Mouse (Mus musculus) adrenal gland, postnatal 0 days (tissue): Measurements from ENCODE around the gene Adi1. TPM values are rescaled to one million over a fixed set of nuclear protein-coding genes. Genes with fewer than 3 reads are reported as not detected.

ENCODE experiments used
- microRNA-seq: library from miRNA; unstranded; fragments of <30 nt; microRNA quantifications from one replicate; pipeline ENCODE4, GENCODE M21; 2016; ENCODE audit warnings: borderline replicate concordance; ENCODE audit not compliant: insufficient number of aligned reads
- polyA plus RNA-seq: library from polyadenylated mRNA; unstranded; fragments of >200 nt; fragmentation: Nextera tagmentation; extraction: Ambion mirVana; gene quantifications from 2 replicates; pipeline ENCODE4 v1.2.1, GENCODE M21; 2015

The Adi1 gene
- 50.7 and 103 TPM in 2 replicates for polyA plus RNA-seq

DNA sequence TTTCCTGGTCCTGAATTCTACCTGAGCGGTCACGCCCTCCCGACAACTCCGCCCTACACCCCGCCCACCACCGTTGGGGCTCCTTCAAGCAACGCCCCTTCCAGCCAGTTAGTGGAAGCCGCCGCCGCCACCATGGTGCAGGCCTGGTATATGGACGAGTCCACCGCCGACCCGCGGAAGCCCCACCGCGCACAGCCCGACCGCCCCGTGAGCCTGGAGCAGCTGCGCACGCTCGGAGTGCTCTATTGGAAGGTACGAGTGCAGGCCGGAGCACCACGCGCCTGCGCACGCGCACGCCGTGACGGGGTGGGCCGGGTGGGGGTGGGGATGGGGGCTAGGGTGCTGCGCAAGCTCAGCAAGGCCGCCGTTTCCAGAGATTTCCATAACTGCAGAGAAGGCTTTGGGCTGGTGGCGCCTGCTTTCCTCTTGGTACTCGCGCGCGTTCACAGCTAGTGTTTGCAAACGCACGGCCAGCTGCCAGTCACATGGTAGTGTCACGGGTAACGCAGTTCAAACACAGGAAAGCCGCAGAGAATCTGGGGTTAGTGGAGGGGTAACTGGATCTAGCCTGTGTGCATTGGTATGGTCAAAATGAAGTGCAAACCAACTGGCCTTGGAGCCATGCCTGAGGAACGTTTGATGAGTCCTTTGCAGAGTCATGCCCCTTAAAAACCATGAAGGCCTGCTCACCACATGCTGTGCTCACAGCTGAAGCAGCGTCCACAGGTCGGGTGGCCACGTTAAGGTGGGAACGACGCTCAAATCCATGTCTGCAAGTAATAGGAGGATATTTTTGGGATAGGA is at the start of gene Adi1:
Gene Adi1, plus strand, starts transcription at position 111 of the 804 bp plus-strand sequence.

DNA sequence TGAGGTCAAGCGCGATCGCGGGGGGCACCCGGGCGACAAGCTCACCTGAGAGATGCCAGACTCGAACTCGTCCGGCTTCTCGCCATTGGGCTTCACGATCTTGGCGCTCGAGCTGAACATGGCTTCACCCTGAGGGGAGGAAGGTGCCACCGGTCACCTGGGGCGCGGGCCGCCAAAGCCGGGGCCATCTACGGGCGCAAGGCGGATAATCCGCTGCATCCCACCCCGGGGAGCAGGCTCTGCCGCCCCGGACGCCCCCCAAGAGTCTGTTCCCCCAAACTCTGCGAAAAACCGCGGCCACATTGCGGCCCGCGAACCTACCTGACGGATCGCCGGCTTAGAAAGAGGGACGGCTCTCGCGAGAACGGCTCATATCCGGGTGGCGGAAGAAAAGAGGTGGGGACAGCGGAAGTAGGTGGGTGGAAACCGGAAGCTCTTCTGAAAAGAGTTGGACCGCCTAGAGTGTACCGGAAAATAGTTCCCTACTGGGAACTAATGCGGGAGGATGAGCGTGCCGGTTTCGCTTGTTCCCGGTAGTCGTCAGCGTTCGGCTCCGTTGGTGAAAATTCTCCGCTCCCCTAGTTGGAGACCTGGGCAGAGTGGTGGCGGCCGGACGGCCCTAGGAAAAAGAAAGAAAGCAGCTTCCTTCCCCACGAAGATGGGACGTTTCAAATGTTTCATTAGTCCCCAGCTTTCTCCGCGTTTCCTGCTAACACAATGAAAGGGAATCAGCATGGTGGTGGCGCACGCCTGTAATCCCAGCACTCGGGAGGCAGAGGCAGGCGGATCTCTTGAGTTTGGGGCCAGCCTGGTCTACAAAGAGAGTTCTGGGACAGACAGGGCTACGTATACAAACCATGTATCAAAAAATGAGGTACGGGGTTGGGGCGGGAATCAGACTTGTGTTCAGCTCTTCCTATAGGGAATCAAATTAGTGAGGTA is 39.2 kb upstream of the Adi1 start, which contains the start of gene Rps7:
Gene Rps7, minus strand, starts transcription at position 419 of the 942 bp plus-strand sequence.

DNA sequence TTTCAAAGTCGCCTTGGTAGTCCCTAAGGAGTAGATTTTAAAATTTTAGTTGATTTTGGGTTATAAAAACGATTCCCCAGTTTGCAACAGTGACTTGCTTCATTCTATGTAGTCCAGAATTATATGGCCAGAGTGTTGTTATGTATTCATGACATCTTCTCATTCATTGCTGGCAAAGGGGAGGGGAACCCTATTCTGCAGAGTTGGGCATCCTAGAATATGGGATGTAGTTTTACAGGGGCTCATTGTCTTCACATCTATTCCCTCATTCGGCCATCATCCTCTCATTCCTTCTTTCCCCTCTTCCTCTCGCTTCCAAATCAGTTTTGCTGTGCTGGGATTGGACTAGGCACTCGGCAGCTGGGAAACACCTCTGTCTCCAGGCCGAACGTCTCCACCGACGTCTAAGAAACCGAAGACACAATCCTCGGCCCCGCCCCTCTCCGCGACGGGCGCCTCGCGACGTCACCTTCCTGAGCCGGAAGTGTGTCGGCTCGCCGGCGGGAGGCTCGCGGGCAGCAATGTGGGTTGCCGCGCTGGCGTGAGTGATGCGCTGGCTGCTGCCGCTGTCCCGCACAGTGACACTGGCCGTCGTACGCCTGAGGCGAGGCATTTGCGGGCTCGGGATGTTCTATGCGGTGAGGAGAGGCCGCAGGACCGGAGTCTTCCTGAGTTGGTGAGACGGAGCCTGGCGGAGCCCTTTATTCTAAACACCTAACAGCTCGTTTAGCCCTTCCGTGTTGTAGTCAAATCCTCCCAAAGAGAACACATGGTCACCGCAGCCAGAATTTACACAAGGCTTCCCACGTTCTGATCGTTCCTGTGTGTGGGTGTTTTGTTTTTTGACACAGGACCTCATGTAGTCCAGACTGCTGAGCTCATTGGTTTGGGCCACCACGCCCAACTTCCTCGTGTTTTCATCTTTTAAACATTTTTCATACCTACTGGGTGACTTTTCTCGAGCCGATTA is 25.6 kb upstream of the Adi1 start, which contains the start of gene Rnaseh1:
Gene Rnaseh1, plus strand, starts transcription at position 462 of the 970 bp plus-strand sequence.

Small RNA genes within 50 kb of the gene (microRNA-seq; reads per million reads assigned to microRNA genes)
- not detected for gene Mir6937

Other genes starting within 250 kb of the Adi1 start
- gene Dcdc2c, start 122.8 kb upstream of the Adi1 start, polyA plus RNA-seq = 0.08 and 0.12 TPM in 2 replicates
- gene Allc, start 92.7 kb upstream of the Adi1 start, polyA plus RNA-seq = not detected in 2 replicates
- gene Colec11, start 51.9 kb upstream of the Adi1 start, polyA plus RNA-seq = 10.2 and 14.0 TPM in 2 replicates
- gene Rps7, start 39.3 kb upstream of the Adi1 start, polyA plus RNA-seq = 919 and 1,685 TPM in 2 replicates
- 13.4 and 19.5 TPM in 2 replicates for gene Rnaseh1, start 25.6 kb upstream of the Adi1 start, polyA plus RNA-seq
- gene Trappc12, start 75.2 kb downstream of the Adi1 start, polyA plus RNA-seq = 20.0 and 28.3 TPM in 2 replicates
- gene Eipr1, start 76.6 kb downstream of the Adi1 start, polyA plus RNA-seq = 23.0 and 24.6 TPM in 2 replicates